Mouse (Mus musculus) kidney, adult 11 months (tissue): Measurements from ENCODE around the gene Eps8.
"Not testable (repeated sequence)": the region's sequence is repeated elsewhere in the genome, so short reads cannot be mapped to it uniquely, and the experiment has no call there.

Experiments
- DNase-seq: peaks from one replicate; pipeline ENCODE4 v3.0.0; 2022

Eps8 gene

GRCm38 (mm10) chr6:137467696-137468095 lies 187.0 kb downstream of the Eps8 start:
- DNase-seq, result peak; percentile 36

- DNase-seq, result no peak
Observed at GRCm38 (mm10) chr6:137466256-137466655, 188.4 kb downstream of the Eps8 start.

- DNase-seq, result peak; percentile 58
Observed at GRCm38 (mm10) chr6:137465253-137465652, 189.4 kb downstream of the Eps8 start.

- DNase-seq, result no peak
Observed at GRCm38 (mm10) chr6:137463771-137464170, 190.9 kb downstream of the Eps8 start.

GRCm38 (mm10) chr6:137458136-137458535 lies 196.5 kb downstream of the Eps8 start:
- no peak for DNase-seq

GRCm38 (mm10) chr6:137457210-137457609 lies 197.5 kb downstream of the Eps8 start:
- no peak for DNase-seq

GRCm38 (mm10) chr6:137456064-137456463 lies 198.6 kb downstream of the Eps8 start:
- DNase-seq, result no peak

- DNase-seq, result peak; percentile 26
Observed at GRCm38 (mm10) chr6:137455537-137456041, 199.1 kb downstream of the Eps8 start.

GRCm38 (mm10) chr6:137446116-137446515 lies 208.6 kb downstream of the Eps8 start:
- not testable (repeated sequence) for DNase-seq

GRCm38 (mm10) chr6:137443089-137443488 lies 211.6 kb downstream of the Eps8 start:
- no peak for DNase-seq

- DNase-seq, result no peak
Observed at GRCm38 (mm10) chr6:137440559-137441486, 213.9 kb downstream of the Eps8 start.

GRCm38 (mm10) chr6:137437902-137438580 lies 216.6 kb downstream of the Eps8 start:
- peak; percentile 19 for DNase-seq

GRCm38 (mm10) chr6:137437486-137437885 lies 217.2 kb downstream of the Eps8 start:
- DNase-seq, result no peak

- DNase-seq, result no peak
Observed at GRCm38 (mm10) chr6:137433521-137434137, 221.0 kb downstream of the Eps8 start.
